Mouse (Mus musculus): ENCODE measurements around the gene Mrps18c.

DNA sequence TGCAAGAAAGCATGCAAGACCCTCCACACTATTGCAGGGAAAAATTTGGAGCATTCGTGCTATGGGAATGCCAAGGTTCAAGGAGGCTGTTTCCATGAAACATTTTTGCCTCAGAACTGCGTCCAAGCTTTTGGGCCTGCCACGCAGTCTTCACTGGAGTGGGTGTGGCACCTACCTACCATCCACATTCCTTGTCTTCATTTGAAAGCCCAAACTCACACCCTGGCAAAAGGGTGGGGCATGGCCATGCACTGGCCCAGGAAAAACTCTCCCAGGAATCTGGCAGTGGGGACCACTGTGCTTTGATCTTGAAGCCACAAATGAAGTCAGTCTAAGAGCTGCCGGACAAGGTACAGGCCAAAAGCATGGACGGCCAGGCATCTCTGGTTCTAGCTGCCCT lies 40.3 kb upstream of the Mrps18c start:
- TF ChIP-seq CTCF (IDR thresholded peaks at IDR 0.05) (no peak), POLR2A (IDR thresholded peaks at IDR 0.05; ENCODE audit: insufficient read depth, low read depth, low read length) (no peak), EP300 (IDR thresholded peaks at IDR 0.05; ENCODE audit: insufficient read depth, low read depth, low read length) (no peak)

Data from heart, adult 2 months (tissue).